Mouse (Mus musculus) thymus, adult 2 months (tissue): ENCODE measurements around the gene Sub1. TPM values are rescaled to one million over a fixed set of nuclear protein-coding genes. Genes with fewer than 3 reads are reported as not detected.

ENCODE experiments used
- DNase-seq: peaks from one replicate; pipeline ENCODE4 v3.0.0; 2021
- H3K27ac ChIP-seq: fragments of 200-500 bp; 2 replicates; pipeline ENCODE4 v1.5.1; 2012; ENCODE audit warnings: low read length, control low read depth; ENCODE audit not compliant: control insufficient read depth, insufficient read depth
- H3K27me3 ChIP-seq: fragments of 200-500 bp; 2 replicates; pipeline ENCODE4 v1.6.1; 2012; ENCODE audit warnings: mild to moderate bottlenecking, low read length, moderate library complexity, mixed read lengths; ENCODE audit not compliant: control insufficient read depth, insufficient read depth
- H3K36me3 ChIP-seq: fragments of 200-500 bp; 2 replicates; pipeline ENCODE4 v1.6.1; 2012; ENCODE audit warnings: mild to moderate bottlenecking, low read length, moderate library complexity; ENCODE audit not compliant: control insufficient read depth, insufficient read depth
- H3K4me1 ChIP-seq: fragments of 200-500 bp; replicated peaks from 2 replicates; pipeline ENCODE4 v1.6.1; 2012; ENCODE audit warnings: low read length; ENCODE audit not compliant: control insufficient read depth, insufficient read depth
- H3K4me3 ChIP-seq: fragments of 200-500 bp; 2 replicates; pipeline ENCODE4 v1.5.1; 2012; ENCODE audit warnings: mild to moderate bottlenecking, low read length, control low read depth, moderate library complexity; ENCODE audit not compliant: control insufficient read depth, insufficient read depth
- CTCF ChIP-seq: fragments of 200-500 bp; IDR thresholded peaks from 2 replicates; pipeline ENCODE4 v1.5.1; 2012; ENCODE audit warnings: mild to moderate bottlenecking, control low read depth, low read length, moderate library complexity, borderline replicate concordance; ENCODE audit not compliant: control insufficient read depth, poor library complexity, insufficient read depth; ENCODE audit errors: extremely low read depth
- POLR2A ChIP-seq: fragments of 200-500 bp; IDR thresholded peaks from 2 replicates; pipeline ENCODE4 v1.6.1; 2012; ENCODE audit warnings: mild to moderate bottlenecking, low read length, control low read depth, moderate library complexity; ENCODE audit not compliant: control insufficient read depth, poor library complexity, insufficient read depth; ENCODE audit errors: extremely low read depth
- WGBS: fragments of 180-500 bp; shearing (Covaris S2); methylation state at CpG from one replicate; pipeline ENCODE4 v1.1.7; 2018; 5-methylcytosine and 5-hydroxymethylcytosine counted together
- polyA plus RNA-seq: library from polyadenylated mRNA; depleted of rRNA; stranded (reverse); fragments of >200 nt; gene quantifications from 2 replicates; pipeline ENCODE4 v1.2.3, GENCODE M21; 2012; rRNA removed

The Sub1 gene
- polyA plus RNA-seq, 1 experiment: 12.7 TPM

DNA sequence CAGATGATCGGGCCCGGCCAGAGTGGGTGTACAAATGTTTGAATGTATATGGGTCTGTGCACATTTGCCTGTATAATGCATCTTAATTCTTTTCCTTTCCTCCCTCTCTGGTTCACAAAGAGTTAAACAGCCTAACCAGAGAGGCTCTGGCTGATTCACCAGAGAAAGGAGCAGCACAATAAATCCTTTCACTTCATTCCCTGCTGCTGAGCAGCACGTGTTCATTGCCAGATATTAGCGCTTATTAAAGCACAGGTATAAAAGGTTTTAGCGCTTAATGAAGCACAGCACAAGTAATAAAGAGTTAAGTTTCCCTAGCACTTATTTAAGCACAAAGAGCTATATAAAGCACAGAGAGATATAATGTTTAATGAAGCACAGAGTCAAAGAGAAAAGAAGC is 55.9 kb downstream of the Sub1 start:
- DNase-seq: no peak
- 91% methylated on average over 5 of the region's 5 CpGs for WGBS
- H3K4me3 ChIP-seq: no peak overlapping the region
- no peaks in the 10 kb centered on the region for H3K4me1 ChIP-seq
- TF ChIP-seq CTCF: no peak
- no peak for TF ChIP-seq POLR2A
- H3K27me3 ChIP-seq: no peaks in the 10 kb centered on the region
- H3K36me3 ChIP-seq: no peaks in the 10 kb centered on the region
- H3K27ac ChIP-seq: no peak overlapping the region

Other genes with a start within 250 kb of the Sub1 start
- 0.50 and 1.4 TPM in 2 replicates for gene Npr3, start 89.7 kb downstream of the Sub1 start, polyA plus RNA-seq
- 218 and 232 TPM in 2 replicates for gene Zfr, start 120.8 kb upstream of the Sub1 start, polyA plus RNA-seq
- gene Mtmr12, start 208.0 kb upstream of the Sub1 start, polyA plus RNA-seq: 49.2 and 50.0 TPM in 2 replicates